Mouse (Mus musculus) spleen, adult 2 months (tissue): ENCODE measurements around the gene Calm1.

Experiments
- CTCF ChIP-seq: fragments of 200-500 bp; IDR thresholded peaks from 2 replicates; pipeline ENCODE4 v1.5.1; 2011; ENCODE audit warnings: mild to moderate bottlenecking, inconsistent platforms; ENCODE audit not compliant: insufficient read depth, insufficient read length, insufficient replicate concordance; ENCODE audit errors: extremely low read depth
- POLR2A ChIP-seq: fragments of 200-500 bp; IDR thresholded peaks from 2 replicates; pipeline ENCODE4 v1.6.1; 2011; ENCODE audit warnings: low read depth, low read length, inconsistent platforms

DNA sequence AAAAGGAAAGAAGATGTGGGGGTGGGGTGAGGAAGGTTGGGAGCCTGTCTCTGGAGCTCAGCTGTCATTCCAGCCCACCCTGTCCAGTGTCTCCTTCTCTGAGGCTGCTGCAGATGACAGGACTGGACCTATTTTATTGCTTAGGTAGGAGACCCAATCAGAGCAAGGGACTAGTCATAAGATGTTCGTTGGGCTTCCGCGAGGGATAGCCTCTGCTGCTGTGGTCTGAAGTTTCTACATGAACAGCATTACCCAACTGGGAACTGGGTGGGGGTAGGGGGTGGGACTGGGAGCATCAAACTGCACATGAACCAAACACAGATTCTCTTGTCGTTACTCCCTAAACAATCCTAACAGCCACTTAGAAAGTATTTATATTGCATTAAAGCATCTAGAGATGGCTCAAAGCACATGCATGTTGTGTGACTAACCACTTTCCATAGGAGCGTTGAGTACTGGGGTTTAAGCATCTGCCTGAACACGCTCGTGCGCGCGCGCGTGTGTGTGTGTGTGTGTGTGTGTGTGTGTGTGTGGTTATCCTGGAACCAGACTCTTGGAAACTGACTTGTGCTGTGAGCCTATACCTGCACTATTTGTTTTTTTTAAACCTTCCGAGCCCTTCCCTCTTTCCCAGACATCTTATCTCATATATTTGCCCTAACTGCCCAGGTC lies 23.2 kb downstream of the Calm1 start:
- TF ChIP-seq POLR2A (no peak), CTCF (no peak)
